ENCODE assay signal across 8 mouse cellular contexts in the genomic region with DNA sequence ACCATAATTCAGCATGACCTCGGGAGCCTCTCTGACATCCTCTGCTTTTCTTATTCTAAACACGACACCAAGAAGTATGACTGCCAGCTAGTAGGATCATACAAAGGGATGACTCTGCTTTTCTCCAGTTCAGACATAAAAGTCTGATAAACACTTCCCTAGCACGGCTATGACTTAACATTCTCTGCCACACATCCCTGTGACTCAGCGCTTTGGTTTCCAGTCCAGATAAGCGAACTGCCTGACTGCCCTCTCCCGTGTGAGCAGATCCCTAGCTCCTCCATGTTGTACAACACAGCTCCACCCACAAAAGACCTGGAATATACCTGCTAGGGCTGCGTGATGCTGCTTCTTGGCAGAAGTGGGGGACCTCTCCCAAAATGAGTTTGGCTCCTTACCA. TPM values are rescaled to one million over a fixed set of nuclear protein-coding genes. Genes with fewer than 3 reads are reported as not detected.
DNase-seq lines count a peak whose midpoint lies in the region; ATAC-seq and TF ChIP-seq lines count a peak whose summit lies in the region.

No protein-coding gene starts in this region.

- H3K4me1 ChIP-seq in heart, embryonic 10.5 days = peaks cover 22% of the 10 kb centered on the region
- peaks cover 82% of the 10 kb centered on the region for H3K4me1 ChIP-seq in liver, postnatal 0 days (ENCODE audit: insufficient read depth)

- TF ChIP-seq EP300 in liver, postnatal 0 days (IDR thresholded peaks at IDR 0.05; ENCODE audit: low read depth) = peak; percentile 97

- no peak for TF ChIP-seq CTCF in layer of hippocampus, adult 2 months (conservative IDR thresholded peaks at IDR 0.05)
- TF ChIP-seq CTCF in liver, postnatal 0 days (IDR thresholded peaks at IDR 0.05; ENCODE audit: low read depth) = no peak

- peak overlapping the region; percentile 60 for H3K4me2 ChIP-seq in liver, postnatal 0 days (ENCODE audit: low read depth, low read length)

- DNase-seq in layer of hippocampus, adult 2 months (ENCODE audit: low spot score in 2 of 2) = peak in 1 of 2 experiments; percentile 22
- no peak for DNase-seq in layer of hippocampus, postnatal 25 days (ENCODE audit: extremely low spot score in 1 of 2, low spot score in 1 of 2)
- DNase-seq in ZHBTc4 (ENCODE audit: low read depth, low spot score) = peak; percentile 12
- peak; percentile 92 for DNase-seq in heart, embryonic 10.5 days (ENCODE audit: low spot score)
- DNase-seq in liver, postnatal 0 days = peak; percentile 78
- DNase-seq in cerebellum, postnatal 4 days (ENCODE audit: low spot score in 2 of 2) = no peak
- DNase-seq in kidney, postnatal 10 days = no peak
- no peak for DNase-seq in retina, postnatal 1 day

- H3K4me3 ChIP-seq in layer of hippocampus, adult 2 months = no peak overlapping the region
- no peak overlapping the region for H3K4me3 ChIP-seq in heart, embryonic 10.5 days
- peak overlapping the region; percentile 7; the same call in 1 of the 2 replicates for H3K4me3 ChIP-seq in liver, postnatal 0 days (ENCODE audit: low read depth, low read length)

- H3K9me3 ChIP-seq in heart, embryonic 10.5 days = no peaks in the 10 kb centered on the region
- H3K9me3 ChIP-seq in liver, postnatal 0 days (ENCODE audit: low read length) = no peaks in the 10 kb centered on the region

- no peaks in the 10 kb centered on the region for H3K27me3 ChIP-seq in heart, embryonic 10.5 days (ENCODE audit: insufficient read depth, poor library complexity, severe bottlenecking)
- no peaks in the 10 kb centered on the region for H3K27me3 ChIP-seq in liver, postnatal 0 days (ENCODE audit: insufficient read depth, low read length)

- 19% methylated on average over 7 of the region's 7 CpGs for WGBS in heart, embryonic 10.5 days
- WGBS in liver, postnatal 0 days (ENCODE audit: insufficient replicate concordance) = 17% methylated on average over 7 of the region's 7 CpGs

- peak; percentile 89 for ATAC-seq in liver, postnatal 0 days

- H3K36me3 ChIP-seq in heart, embryonic 10.5 days = no peaks in the 10 kb centered on the region
- H3K36me3 ChIP-seq in liver, postnatal 0 days (replicated peaks; ENCODE audit: insufficient read depth, low read length) = peaks cover 15% of the 10 kb centered on the region

- H3K9ac ChIP-seq in liver, postnatal 0 days (replicated peaks) = peak overlapping the region; percentile 42

- peak overlapping the region; percentile 36; the same call in 1 of the 2 replicates for H3K27ac ChIP-seq in layer of hippocampus, adult 2 months
- H3K27ac ChIP-seq in heart, embryonic 10.5 days = peak overlapping the region; percentile 60; the same call in 1 of the 2 replicates
- peak overlapping the region; percentile 92 for H3K27ac ChIP-seq in liver, postnatal 0 days (ENCODE audit: low read depth)

RNA-seq across cellular contexts. Expression of a gene that starts 12.2 kb away (rescaled TPM):
- total RNA-seq in layer of hippocampus, adult 2 months (2021) = 10 to 100 TPM; 31.6 to 34.8 TPM
- total RNA-seq in layer of hippocampus, postnatal 25 days (2021) = 10 to 100 TPM; 43.3 to 43.7 TPM
- 5.1 TPM in 2 replicates for polyA plus RNA-seq in heart, embryonic 10.5 days (2016; fragmentation: Nextera tagmentation; extraction: Ambion mirVana)
- polyA plus RNA-seq in liver, postnatal 0 days (2015; fragmentation: Nextera tagmentation; extraction: Ambion mirVana) = 6.6 and 7.0 TPM in 2 replicates

Comparison
In these comparisons a context has a peak if more than half of its experiments do, and no peak if none do; other contexts are left out.
1. DNase-seq: peak in ZHBTc4 (single experiment), heart, embryonic 10.5 days (single experiment) and liver, postnatal 0 days (single experiment); none in layer of hippocampus, postnatal 25 days (0 of 2), cerebellum, postnatal 4 days (0 of 2), kidney, postnatal 10 days (single experiment) and retina, postnatal 1 day (single experiment).
2. H3K27ac ChIP-seq: peak in every context shown above with its lines; median percentile 92 in liver, postnatal 0 days; 60 in heart, embryonic 10.5 days; 36 in layer of hippocampus, adult 2 months.